In the genomic region with DNA sequence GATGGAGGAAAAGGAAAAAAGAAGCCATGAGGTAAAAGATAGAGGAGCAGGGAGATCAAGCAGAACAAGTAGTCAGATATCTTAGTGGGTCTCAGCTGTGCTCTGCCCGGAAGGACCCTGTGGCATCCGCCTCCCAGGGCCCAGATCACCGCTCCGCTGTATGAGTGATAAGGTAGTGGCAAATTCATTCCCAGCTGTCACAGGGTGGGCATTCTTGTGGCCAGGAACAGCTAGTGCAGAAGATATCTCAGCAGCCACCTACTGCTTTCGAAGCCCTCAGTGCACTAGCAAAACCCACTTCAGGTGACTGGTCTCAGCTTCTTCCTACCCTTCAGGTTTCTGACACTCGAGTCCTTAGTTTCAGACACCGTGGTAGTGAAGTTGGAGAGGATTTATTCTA, we compare ENCODE assay signal across 39 mouse cellular contexts. TPM values are rescaled to one million over a fixed set of nuclear protein-coding genes. Genes with fewer than 3 reads are reported as not detected.
"Had no signal": no experiment of that assay in that cellular context is flagged by ENCODE, and none has a peak within 500 bp of the region (broad histone marks: within the 10 kb centered on the region; RNA-seq: fewer than 3 reads in every experiment).

No protein-coding gene starts in this region.

- H3K9ac ChIP-seq: hindbrain, embryonic 13.5 days; hindbrain, embryonic 15.5 days; kidney, embryonic 15.5 days; limb, embryonic 13.5 days; limb, embryonic 15.5 days; liver, embryonic 12.5 days; liver, embryonic 14.5 days had no signal

- H3K4me2 ChIP-seq: heart, embryonic 11.5 days; hindbrain, embryonic 13.5 days; hindbrain, embryonic 15.5 days; kidney, embryonic 15.5 days; limb, embryonic 13.5 days; limb, embryonic 15.5 days; liver, embryonic 12.5 days had no signal

- DNase-seq: gastrocnemius, postnatal 25 days; heart, adult 11 months; heart, adult 2 months; kidney, adult 11 months; kidney, adult 2 months; kidney, adult 9 months; kidney, postnatal 14 days; kidney, postnatal 36 days; layer of hippocampus, adult 9-11 months; layer of hippocampus, postnatal 36 days; left cerebral cortex, postnatal 4 days had no signal

- H3K9me3 ChIP-seq: hindbrain, embryonic 13.5 days; hindbrain, embryonic 15.5 days; kidney, embryonic 15.5 days; limb, embryonic 13.5 days; limb, embryonic 15.5 days; liver, embryonic 12.5 days had no signal

- H3K4me1 ChIP-seq: hindbrain, embryonic 13.5 days; hindbrain, embryonic 15.5 days; kidney, embryonic 15.5 days; limb, embryonic 13.5 days; limb, embryonic 15.5 days; liver, embryonic 12.5 days had no signal

- H3K4me3 ChIP-seq: heart, adult 2 months; hindbrain, embryonic 13.5 days; hindbrain, embryonic 15.5 days; kidney, embryonic 15.5 days; limb, embryonic 13.5 days; limb, embryonic 15.5 days; liver, embryonic 12.5 days had no signal

- H3K27ac ChIP-seq: heart, adult 2 months; hindbrain, embryonic 13.5 days; hindbrain, embryonic 15.5 days; hindbrain, postnatal 0 days; kidney, embryonic 15.5 days; kidney, postnatal 0 days; limb, embryonic 13.5 days; limb, embryonic 15.5 days; liver, embryonic 12.5 days; liver, embryonic 14.5 days had no signal

- H3K36me3 ChIP-seq: hindbrain, embryonic 13.5 days; hindbrain, embryonic 15.5 days had no signal

- ATAC-seq: hindbrain, postnatal 0 days; intestine, embryonic 16.5 days; liver, embryonic 12.5 days had no signal

- H3K27me3 ChIP-seq: hindbrain, embryonic 13.5 days; hindbrain, embryonic 15.5 days; kidney, embryonic 15.5 days; limb, embryonic 13.5 days; limb, embryonic 15.5 days; liver, embryonic 12.5 days had no signal

RNA-seq across cellular contexts. Expression of a gene that starts 11.0 kb away (rescaled TPM):
- total RNA-seq: hematopoietic stem cell, adult 5-6 weeks had no signal

RNA-seq across cellular contexts. Expression of a gene that starts 37.0 kb away (rescaled TPM):
- total RNA-seq: gastrocnemius, postnatal 25 days; heart, adult 2 months; heart, postnatal 25 days; hematopoietic stem cell, adult 5-6 weeks; hindbrain, postnatal 0 days; layer of hippocampus, adult 18-20 months; layer of hippocampus, postnatal 14 days; layer of hippocampus, postnatal 36 days; left cerebral cortex, postnatal 10 days; left cerebral cortex, postnatal 4 days had no signal
- polyA plus RNA-seq: frontal cortex, adult 2 months; heart, adult 2 months; hindbrain, embryonic 11.5 days; hindbrain, embryonic 13.5 days; hindbrain, embryonic 15.5 days; hindbrain, postnatal 0 days; large intestine, adult 2 months; limb, embryonic 11.5 days had no signal

RNA-seq across cellular contexts. Expression of a gene that starts 50.4 kb away (rescaled TPM):
- total RNA-seq: gastrocnemius, adult 8-10 months; gastrocnemius, postnatal 25 days; heart, adult 2 months; heart, postnatal 25 days; hematopoietic stem cell, adult 5-6 weeks; hindbrain, postnatal 0 days; layer of hippocampus, adult 18-20 months; layer of hippocampus, adult 8-10 months; layer of hippocampus, postnatal 14 days; layer of hippocampus, postnatal 36 days; left cerebral cortex, adult 18-20 months; left cerebral cortex, adult 8-10 months; left cerebral cortex, postnatal 10 days; left cerebral cortex, postnatal 25 days; left cerebral cortex, postnatal 4 days; liver, adult 2 months had no signal
- polyA plus RNA-seq: heart, embryonic 11.5 days; heart, embryonic 14.5 days; hindbrain, embryonic 11.5 days; hindbrain, embryonic 13.5 days; hindbrain, postnatal 0 days; intestine, embryonic 16.5 days; kidney, embryonic 15.5 days; kidney, postnatal 0 days; limb, embryonic 11.5 days; limb, embryonic 13.5 days; limb, embryonic 15.5 days; liver, embryonic 12.5 days; liver, embryonic 14.5 days; liver, embryonic 16.5 days had no signal
